Mouse (Mus musculus) heart, postnatal 14 days (tissue): ENCODE data around the gene Wnk2. TPM values are rescaled to one million over a fixed set of nuclear protein-coding genes. Genes with fewer than 3 reads are reported as not detected.
"Not testable (repeated sequence)": the region's sequence is repeated elsewhere in the genome, so short reads cannot be mapped to it uniquely, and the experiment has no call there.

Experiments
- DNase-seq, 2 experiments: peaks; one replicate each; pipeline ENCODE4 v3.0.0; 2021 to 2022
- intact Hi-C: fragments of 180-260 bp; cut with DNase I; formaldehyde crosslinking; loops from one replicate; pipeline ENCODE4 v1.15.1; 2025
- total RNA-seq, 2 experiments: library from RNA; stranded (reverse); gene quantifications; 2 replicates each; pipeline ENCODE4 v1.2.3; 2021

The Wnk2 gene
- total RNA-seq, 2 experiments from 2014 or later, result 40.3 to 60.0 TPM

DNA sequence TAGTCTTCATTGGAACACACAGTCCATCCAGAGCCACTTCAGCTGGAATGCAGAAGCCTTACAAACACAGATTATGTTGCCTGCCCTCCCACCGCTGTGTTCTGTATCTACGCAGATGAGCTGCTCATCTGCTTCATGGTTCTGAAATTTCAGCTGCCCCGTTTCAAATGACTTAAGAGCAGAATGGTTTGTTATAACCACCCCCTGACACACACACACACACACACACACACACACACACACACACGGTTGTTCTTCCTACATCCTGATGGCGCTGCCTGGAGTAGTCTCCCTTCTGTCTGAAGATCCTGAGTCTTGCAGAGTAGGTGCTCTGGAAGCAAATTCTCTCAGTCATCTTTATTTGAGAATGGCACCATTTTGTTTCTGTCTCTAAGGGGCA is 83.6 kb downstream of the Wnk2 start:
- no peak for DNase-seq
- intact Hi-C loops, result no loop called here

DNA sequence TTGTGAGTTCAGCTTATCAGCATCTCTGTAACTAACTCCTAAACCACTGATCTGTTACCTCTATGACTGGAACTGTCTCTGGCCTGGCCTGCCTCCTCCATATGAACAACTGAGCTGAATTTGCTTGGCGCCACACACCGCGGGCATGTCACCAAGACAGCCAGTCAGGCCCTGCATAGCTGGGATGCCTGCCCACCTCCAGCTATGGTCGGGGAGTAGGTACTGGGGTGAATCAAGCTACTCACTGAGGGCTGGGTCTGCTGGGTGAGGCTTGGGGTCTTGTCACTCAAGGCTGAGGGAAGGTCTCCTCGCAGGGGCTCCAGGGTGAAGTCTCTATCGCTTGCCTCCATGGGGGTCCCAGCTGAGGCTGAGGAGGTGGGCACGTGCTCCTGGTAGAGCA is 87.4 kb downstream of the Wnk2 start:
- no peak for DNase-seq
- intact Hi-C loops, result no loop called here

DNA sequence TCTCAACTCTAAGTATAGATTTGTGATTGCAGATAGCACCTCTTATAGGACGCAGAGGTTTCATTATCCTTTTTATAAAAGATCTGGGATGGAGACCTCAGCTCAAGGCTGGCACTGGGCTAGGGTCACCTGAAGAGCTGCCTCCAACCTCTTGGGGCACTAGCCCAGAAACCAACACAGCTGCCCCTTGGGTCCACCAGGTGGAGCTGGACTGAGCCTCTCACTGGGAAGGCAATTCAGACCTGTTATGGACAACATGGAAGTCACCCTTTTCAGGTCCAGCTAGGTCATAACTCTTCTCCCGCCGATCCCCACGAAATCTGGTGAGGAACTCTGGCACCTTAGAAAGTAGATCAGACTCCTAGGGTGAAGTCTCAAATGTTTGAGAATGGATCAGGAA is 89.3 kb downstream of the Wnk2 start:
- intact Hi-C loops, result loop anchor here (2.0 kb wide), 1 partner anchor 114 kb away; no protein-coding TSS in a partner anchor
- peak; percentile 24 to 61 for DNase-seq

DNA sequence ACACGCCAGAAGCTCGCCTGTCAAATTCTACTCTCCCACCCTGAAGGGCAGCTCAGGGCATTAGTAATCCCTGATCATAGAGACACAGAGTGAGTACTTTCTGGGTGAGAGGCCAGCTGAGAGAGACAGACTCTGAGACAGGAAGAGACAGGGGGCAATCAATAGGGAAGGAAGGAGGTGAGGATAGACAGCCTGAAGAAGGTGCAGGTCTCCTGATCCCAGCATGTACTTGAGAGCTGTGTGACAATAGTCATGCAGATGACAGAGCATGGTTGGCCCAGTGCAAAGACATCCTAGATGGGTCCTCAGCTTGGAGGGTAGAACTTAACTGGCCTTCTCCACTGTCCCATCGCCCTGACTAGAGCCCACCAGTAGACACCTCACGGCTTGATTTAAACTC is 91.5 kb downstream of the Wnk2 start:
- DNase-seq, result no peak
- intact Hi-C loops, result no loop called here

DNA sequence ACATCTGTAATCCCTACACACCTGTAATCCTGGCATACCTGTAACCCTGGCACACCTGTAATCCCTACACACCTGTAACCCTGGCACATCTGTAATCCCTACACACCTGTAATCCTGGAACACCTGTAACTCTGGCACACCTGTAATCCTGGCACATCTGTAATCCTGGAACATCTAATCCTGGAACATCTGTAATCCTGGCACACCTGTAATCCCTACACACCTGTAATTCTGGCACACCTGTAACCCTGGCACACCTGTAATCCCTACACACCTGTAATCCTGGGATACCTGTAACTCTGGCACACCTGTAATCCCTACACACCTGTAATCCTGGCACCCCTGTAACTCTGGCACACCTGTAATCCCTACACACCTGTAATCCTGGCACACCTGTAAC is 93.1 kb downstream of the Wnk2 start:
- intact Hi-C loops, DNase-seq: not testable (repeated sequence)

DNA sequence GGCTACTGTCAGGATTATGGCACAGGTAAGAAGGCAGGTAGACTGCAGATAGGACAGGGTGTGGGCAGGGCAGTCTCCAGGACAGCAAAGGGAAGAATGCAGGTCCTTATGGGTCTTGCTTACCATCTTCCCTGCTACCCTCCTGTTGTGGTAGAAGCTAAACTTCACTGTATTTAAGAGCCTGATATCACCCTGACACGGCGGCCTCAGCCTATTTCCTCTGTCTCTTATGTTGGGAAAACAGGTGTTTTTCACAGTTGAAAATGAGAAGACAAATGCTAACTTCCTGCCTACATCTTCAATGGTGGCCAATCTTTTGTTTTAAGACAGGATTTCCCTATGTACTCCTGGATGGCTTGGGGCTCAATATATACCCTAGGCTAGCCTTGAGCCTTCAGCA is 94.5 kb downstream of the Wnk2 start:
- intact Hi-C loops, result no loop called here

DNA sequence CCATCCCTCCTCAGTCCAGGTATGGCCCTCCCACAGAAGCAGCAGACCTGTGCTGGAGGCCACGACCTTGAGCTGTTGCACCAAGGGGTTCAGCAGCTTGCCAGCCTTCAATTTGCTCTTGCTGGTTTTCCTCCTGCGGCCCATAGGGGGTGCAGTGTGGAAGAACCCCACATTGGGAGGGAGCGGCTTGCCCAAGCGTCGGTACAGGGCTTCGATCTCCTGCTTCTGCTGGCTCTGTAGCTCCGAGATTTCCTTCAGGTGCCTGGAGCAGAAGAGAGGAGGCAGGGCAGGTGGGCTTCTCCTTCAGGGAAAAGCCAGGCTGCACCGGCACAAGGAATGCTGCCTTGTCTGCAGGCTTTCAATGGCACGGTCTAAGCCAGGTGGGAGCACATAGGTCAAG is 95.3 kb downstream of the Wnk2 start:
- peak; percentile 22 to 33 for DNase-seq

More for the DNA sequence above, 94.5 kb downstream of the Wnk2 start:
- no peak for DNase-seq

DNA sequence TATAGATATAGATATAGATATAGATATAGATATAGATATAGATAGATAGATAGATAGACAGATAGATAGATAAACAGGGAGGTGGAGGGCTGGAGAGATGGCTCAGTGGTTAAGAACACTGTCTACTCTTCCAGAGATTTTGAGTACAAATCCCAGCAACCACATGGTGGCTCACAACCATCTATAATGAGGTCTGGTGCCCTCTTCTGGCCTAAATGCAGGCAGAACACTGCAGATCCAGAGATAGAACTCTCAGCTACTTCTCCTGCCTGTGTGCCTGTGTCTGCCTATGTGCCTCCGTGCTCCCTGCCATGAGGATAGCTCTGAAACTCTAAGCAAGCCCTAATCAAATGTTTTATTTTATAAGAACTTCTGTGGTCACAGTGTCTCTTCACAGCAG is 100.4 kb downstream of the Wnk2 start:
- no peak for DNase-seq
- intact Hi-C loops, result no loop called here

More for the DNA sequence above, 95.3 kb downstream of the Wnk2 start:
- intact Hi-C loops, result no loop called here

DNA sequence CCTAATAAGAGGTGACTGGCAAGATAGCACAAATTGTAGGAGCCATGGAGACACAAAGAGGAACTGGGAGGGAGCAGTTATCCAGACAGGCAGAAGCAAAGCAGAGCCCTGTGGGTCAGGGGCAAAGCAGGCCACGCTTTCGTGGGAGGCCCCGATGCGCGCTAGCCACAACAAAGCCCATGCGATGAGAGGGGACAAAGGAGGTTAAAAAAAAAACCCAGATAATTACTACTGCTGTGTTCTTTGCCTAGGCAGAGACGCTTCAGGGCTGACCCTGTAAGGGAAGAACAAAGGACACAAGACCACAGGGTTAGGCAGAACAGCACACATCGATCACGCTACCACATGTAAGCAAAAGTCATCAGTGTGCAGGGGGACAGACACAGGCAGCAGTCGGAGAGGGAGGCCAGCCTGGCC is 103.7 kb downstream of the Wnk2 start:
- DNase-seq, result no peak
- intact Hi-C loops, result no loop called here

DNA sequence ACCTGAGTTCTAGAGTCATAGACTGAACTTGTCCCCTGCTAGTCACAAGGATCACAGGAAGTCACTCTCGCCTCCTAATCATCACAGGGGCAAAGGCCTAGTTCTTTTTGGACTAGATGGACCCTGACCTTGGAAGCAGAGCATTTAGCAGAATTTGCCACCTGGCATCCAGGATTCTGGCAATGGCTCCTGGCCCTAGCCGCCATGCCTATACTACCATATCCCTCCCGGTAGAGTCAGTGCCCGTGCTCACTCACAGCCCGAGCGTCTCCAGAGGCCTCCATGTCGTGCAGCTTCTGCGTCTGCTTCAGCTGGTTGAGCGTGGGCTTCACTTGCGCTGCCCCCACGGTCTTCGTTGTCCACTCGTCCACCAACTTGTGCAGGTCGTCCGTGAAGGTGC is 105.4 kb downstream of the Wnk2 start:
- no peak for DNase-seq
- intact Hi-C loops, result no loop called here

DNA sequence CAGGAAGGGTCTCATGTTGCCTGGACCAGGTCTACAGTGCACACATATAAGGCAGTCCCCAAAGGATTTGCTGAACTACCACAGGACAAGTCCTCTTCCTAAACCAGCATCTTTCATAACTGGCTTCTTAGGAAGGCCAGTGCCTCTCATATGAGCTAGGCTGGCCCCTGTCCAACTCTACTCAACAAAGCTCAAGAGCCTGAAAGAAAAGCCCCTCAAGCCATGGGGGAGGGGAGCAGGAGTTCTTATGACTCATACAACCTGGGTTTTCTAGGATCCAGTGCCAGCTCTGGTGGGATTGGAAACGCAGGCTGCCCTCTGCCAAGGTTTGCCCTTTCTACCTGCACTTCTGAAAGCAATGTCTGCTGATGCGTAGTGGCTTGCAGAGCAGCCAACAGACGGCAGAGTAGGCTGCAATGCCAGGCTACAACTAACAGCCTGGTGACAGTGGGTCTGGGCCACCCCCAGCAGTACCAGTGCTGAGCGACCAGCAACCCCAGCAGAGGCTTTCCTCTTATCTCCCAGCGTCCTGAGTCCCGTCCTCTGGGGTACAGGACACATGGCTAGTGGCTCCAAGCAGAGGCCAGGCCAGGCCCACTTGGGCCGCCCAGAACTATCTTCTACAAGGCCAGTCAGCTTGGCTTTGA is 110.8 kb downstream of the Wnk2 start:
- DNase-seq, result no peak
- intact Hi-C loops, result no loop called here

DNA sequence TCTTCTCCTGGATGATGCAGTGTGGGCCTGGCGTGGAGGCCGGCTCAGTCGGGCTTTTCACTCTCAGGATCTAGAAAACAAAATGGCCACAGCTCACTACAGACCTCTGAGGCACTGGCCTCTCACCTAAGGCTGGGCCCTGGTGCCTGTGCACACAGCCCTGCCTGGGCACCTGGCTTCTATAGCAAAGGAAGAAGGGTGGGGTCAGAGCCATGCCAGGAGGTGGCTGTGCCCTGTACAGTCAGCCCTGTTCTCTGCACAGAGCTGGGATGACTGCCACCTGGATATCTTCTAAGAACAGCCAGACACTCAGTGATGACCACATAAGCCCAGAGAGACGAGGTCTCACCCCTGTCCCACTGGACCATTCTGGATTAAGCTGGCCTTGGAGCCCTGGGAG is 111.4 kb downstream of the Wnk2 start:
- intact Hi-C loops, result no loop called here
- no peak for DNase-seq

DNA sequence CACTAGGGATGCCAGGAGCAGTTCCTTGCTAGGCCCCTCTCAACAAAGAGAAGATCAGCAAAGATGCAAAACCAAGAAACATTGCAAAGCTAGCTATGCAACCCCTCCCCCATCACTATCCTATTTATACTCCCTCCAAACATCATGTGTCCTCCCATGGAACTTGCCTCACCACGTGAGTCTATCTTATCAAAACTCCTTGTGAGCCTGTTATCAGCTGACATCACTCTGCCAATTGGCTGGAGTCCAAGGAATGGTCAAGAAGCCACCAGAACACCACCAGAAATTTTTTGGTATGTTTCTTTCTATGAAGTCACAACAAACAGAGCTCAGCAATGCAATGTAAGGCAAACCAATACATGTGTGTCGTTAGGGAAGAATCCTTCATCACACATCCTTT is 116.8 kb downstream of the Wnk2 start:
- intact Hi-C loops, result no loop called here

DNA sequence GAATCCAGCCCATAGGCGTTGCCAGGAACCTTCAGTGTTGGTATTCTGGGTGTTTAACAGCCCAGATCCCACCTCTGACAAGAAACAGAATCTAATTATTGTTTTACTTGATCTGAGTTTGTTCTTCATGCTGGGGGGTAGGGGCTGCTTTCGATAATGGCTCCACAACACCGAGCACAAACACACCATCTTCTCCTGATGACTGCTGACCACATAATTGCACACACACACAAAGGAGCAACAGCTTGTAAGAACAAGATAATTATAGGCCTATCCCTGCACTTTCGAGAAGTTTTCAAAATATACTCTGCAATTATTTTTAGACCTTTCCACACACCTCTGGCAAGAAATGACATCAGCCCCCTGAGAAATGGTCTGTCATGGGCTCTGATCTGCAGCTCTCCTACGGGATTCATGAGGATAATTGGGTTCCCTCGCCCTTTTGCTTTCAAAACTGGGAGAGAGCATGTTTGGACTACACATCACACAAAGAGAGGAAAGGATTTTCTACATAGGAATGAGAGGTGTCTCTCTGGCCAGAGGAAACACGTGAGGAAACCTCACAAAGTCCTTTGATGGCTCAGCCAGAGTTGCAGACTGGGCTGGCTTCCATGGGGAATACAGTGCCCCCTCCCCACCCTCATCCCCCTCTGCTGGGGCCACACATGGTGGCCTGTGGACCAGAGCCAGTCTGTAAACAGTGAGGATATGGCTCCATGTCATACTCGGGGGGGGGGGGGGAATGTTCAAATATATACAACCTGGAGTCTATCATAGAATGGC is 118.9 kb downstream of the Wnk2 start:
- intact Hi-C loops, result no loop called here
- no peak for DNase-seq

More for the DNA sequence above, 116.8 kb downstream of the Wnk2 start:
- DNase-seq, result no peak

DNA sequence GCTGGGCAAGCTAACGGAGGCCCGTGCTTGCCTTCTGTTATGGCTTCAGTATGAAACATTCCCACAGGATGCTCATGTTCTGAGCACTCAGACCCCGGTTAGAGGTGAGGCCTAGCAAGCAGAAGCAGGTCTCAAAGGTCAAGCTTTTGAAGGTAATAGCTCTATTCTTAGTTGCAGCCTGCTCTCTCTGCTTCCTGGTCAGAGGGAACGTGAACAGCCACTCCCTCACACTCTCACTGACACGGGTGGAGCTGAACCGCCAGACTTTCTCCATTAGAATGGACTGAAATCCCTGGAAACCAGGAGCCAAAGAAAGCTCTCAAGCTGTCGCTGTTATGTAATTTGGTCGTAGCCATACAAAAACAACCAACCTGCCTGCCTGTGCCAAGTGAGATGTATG is 120.8 kb downstream of the Wnk2 start:
- no peak for DNase-seq
- intact Hi-C loops, result no loop called here

DNA sequence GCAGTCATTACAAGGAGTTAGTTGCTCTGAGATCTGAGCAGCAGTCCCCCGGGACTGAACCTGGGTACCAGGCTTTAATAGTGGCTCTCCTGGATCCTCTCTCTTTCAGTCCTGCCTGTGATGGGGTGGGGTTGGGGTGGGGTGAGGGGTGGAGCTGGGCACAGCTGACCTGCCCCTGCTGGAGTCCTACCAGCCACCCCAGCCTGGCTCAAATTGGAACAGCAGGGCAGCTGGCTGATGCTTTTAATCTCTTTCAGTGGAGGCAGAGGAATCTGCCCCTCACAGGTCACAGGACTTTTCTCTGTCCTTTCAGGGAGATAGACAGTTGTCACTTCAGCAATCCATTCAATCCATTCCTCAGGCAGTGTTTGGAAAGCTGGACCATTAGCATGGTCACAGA is 122.3 kb downstream of the Wnk2 start:
- intact Hi-C loops, result no loop called here
- DNase-seq, result no peak

DNA sequence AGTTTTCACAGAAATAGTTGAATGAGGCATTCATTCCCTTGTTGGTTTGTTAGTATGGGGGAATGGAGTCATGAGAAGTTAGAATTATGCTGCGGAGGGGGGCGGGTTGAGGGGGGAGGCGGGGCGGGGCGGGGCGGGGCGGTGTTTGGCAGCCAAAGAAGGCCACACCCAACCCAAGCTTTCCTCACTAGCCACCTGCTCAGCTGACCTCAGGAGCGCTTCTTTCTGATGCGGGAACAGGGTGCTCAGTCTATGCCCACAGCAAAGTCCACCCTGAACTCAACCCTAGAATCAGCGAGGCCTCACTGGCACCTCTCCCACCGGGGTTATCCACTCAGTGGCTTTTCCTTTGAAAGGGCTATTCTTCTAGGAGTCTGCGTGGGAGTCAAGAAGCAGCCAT is 123.1 kb downstream of the Wnk2 start:
- intact Hi-C loops, result no loop called here
- no peak for DNase-seq

DNA sequence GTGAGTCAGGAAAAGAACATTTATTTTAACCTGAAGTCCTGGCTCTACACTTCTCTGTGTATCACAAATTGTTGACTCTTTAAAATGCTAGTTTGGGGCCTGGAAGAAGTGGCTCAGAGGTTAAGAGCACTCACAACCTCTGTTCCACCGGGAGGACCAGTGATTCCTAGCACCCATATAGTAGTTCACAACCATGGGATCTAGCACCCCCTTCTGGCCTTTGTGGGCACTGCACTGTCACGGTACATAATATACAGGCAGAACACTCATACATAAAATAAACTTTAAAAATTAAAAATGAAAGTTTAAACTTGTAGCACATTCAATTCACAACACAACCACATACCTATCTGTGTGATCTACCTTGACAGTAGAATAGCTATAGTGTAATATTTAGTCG is 126.1 kb downstream of the Wnk2 start:
- intact Hi-C loops, result no loop called here
- peak; percentile 20 to 33 for DNase-seq

DNA sequence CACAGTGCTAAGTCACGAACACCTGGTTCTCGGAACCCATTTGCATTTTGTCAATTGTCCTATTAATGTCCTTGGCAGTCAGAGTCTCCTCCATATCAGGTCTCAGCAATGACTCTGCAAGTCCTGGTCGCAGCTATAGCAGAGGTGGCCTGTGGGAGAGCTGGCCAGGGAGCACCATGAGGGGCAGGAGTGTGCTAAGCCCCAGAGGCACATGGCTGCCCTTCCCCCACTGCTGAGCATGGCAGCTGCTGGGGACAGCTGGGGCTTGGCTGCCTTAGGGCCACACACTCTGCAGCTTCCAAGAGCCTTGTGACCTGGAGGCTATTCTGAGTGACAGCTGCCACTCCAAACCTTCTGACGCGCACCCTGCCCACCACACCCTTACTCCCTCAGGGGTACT is 127.7 kb downstream of the Wnk2 start:
- peak in 1 of 2 experiments; percentile 28 for DNase-seq
- intact Hi-C loops, result no loop called here

DNA sequence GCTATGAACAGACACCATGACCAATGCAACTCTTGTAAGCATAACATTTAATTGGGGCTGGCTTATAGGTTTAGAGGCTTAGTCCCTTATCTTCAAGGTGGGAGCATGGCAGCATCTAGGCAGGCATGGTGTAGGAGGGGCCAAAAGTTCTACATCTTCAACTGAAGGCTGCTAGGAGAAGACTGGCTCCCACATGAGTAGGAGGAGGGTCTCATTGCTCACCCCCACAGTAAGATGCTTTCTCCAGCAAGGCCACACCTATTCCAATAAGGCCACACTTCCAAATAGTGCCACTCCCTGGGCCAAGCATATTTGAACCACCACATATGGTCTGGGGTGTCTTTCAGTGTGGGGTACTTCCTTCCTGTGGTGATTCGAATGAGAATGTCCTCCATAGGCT is 130.4 kb downstream of the Wnk2 start:
- intact Hi-C loops, result no loop called here
- DNase-seq, result no peak

DNA sequence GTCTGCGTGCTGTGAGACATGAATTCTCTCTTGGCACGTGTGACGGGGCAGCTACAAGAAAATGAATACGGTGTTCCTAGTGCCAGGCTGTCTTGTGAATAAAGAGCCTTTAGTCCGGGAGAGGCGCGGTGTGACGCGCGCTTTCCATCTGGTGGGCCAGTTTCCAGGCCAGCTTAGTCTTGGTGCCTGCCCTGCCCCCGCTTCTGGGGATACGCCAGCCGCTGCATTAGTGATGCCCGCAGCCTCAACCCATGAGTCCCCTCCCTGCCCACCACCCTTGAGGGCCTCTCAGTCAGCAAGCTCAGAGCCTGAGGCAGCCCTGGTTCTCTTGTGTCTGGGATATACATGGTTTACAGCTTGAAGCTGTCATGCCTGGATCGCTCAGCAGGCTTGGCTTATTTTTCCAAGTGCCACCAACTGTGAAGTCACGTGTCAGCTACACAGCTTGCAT is 131.5 kb downstream of the Wnk2 start:
- intact Hi-C loops, result no loop called here
- DNase-seq, result peak; percentile 53 to 64
